Mouse (Mus musculus) hindbrain, embryonic 13.5 days (tissue): ENCODE measurements at regions not wholly inside any gene's neighbourhood (a gene's known extent, or its start where the extent isn't known, plus 50 kb on each side); places are given as distances from the start of the nearest gene placed in this dataset.
"Not testable (repeated sequence)": the region's sequence is repeated elsewhere in the genome, so short reads cannot be mapped to it uniquely, and the experiment has no call there.

Experiments
- ATAC-seq: fragments of 200-750 bp; cut with Nextera tagmentation; 2 replicates; pipeline ENCODE4 v1.8.0; 2017; ENCODE audit warnings: moderate TSS enrichment; ENCODE audit not compliant: low FRiP score
- H3K27ac ChIP-seq: fragments of 300-500 bp; sonication (generic); 2 replicates; pipeline ENCODE4 v1.5.1; 2015; ENCODE audit warnings: inconsistent platforms, mild to moderate bottlenecking, moderate library complexity
- H3K27me3 ChIP-seq: fragments of 300-500 bp; sonication (generic); 2 replicates; pipeline ENCODE4 v1.6.1; 2015; ENCODE audit warnings: mild to moderate bottlenecking, inconsistent platforms
- H3K36me3 ChIP-seq: fragments of 300-500 bp; sonication (generic); 2 replicates; pipeline ENCODE4 v1.6.1; 2015; ENCODE audit warnings: mild to moderate bottlenecking, inconsistent platforms
- H3K4me1 ChIP-seq: fragments of 300-500 bp; sonication (generic); replicated peaks from 2 replicates; pipeline ENCODE4 v1.6.1; 2015; ENCODE audit warnings: inconsistent platforms
- H3K4me2 ChIP-seq: fragments of 300-500 bp; sonication (generic); 2 replicates; pipeline ENCODE4 v1.6.1; 2015; ENCODE audit warnings: inconsistent platforms, mild to moderate bottlenecking, moderate library complexity
- H3K4me3 ChIP-seq: fragments of 300-500 bp; sonication (generic); 2 replicates; pipeline ENCODE4 v1.5.1; 2015; ENCODE audit warnings: mild to moderate bottlenecking, inconsistent platforms
- H3K9ac ChIP-seq: fragments of 300-500 bp; sonication (generic); 2 replicates; pipeline ENCODE4 v1.6.1; 2015; ENCODE audit warnings: mild to moderate bottlenecking, inconsistent platforms
- H3K9me3 ChIP-seq: fragments of 300-500 bp; sonication (generic); 2 replicates; pipeline ENCODE4 v1.6.1; 2016; ENCODE audit warnings: inconsistent platforms
- WGBS: fragments of 180-500 bp; shearing (Covaris S2); methylation state at CpG from one replicate; pipeline ENCODE4 v1.1.7; 2015; 5-methylcytosine and 5-hydroxymethylcytosine counted together

DNA sequence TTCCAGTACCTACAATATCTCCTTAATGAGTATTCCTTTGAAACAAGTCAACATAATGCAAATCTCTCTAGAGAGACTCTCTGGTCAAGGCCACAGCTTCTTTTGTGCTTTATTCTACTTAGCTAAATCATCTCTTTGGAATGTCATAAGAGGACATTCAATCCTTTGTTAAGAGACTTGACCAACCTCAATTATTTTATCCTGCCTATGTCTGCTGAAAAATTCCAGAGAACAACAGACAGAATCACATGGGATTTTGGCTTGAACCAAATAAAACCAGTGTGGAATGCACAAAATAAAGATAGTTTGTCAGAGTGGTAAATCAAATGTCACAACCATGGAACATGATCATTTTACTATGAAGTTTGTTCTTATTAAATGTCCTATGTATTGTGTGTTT lies 3557.8 kb downstream of the 9330182O14Rik start:
- not testable (repeated sequence) for H3K27me3 ChIP-seq, H3K9ac ChIP-seq, H3K27ac ChIP-seq, H3K4me3 ChIP-seq, H3K4me1 ChIP-seq, H3K9me3 ChIP-seq, H3K4me2 ChIP-seq, ATAC-seq, H3K36me3 ChIP-seq

DNA sequence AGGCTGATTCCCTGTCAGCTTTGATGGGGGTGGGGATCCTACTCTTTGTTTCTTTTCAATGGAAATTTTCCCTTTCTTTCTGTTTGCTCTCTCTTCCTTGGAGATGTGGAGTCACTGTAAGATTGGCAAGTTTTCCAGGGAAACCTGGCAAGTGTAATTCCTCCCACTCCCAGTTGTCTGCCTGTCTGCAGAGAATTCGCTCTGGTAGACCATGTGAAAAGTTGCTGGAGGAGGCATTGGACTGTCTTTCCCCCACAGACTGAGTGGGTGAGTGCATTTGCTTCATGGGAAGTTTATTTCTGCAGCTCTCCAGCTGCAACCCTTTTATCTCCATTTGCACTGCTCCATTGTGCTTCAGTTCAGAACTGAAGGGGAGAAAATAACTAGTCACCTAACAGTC lies 3561.3 kb downstream of the 9330182O14Rik start:
- Histone ChIP-seq H3K27me3 (no peaks in the 10 kb centered on the region), H3K4me1 (no peaks in the 10 kb centered on the region), H3K4me3 (no peak overlapping the region), H3K27ac (no peak overlapping the region), H3K9me3 (no peaks in the 10 kb centered on the region), H3K9ac (no peak overlapping the region), H3K36me3 (no peaks in the 10 kb centered on the region), H3K4me2 (no peak overlapping the region)
- no peak for ATAC-seq
- 41% methylated on average over 1 of the region's 1 CpGs for WGBS

DNA sequence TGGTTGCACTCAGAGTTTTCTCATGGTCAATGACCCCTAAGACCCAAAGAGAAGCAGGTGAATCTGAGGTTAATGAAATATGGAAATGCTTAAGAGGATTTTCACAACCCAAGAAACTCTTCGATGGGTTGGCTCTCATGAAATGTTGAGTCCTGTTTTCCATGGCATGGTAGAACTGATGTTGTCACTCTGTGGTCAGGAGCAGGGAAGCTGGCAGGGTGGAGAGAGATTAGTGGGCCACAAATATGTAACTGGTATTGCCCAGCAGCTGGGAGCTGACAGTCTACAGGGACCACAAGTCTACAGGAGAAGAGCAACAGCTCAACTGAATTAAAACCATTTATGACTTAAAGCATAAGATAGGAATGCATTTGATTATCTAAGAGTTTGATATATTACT lies 3582.9 kb downstream of the 9330182O14Rik start:
- Histone ChIP-seq H3K4me1 (no peaks in the 10 kb centered on the region), H3K4me3 (no peak overlapping the region), H3K9ac (no peak overlapping the region), H3K27ac (no peak overlapping the region), H3K27me3 (no peaks in the 10 kb centered on the region), H3K4me2 (no peak overlapping the region), H3K9me3 (no peaks in the 10 kb centered on the region), H3K36me3 (no peaks in the 10 kb centered on the region)
- 96% methylated on average over 1 of the region's 1 CpGs for WGBS
- ATAC-seq, result no peak

DNA sequence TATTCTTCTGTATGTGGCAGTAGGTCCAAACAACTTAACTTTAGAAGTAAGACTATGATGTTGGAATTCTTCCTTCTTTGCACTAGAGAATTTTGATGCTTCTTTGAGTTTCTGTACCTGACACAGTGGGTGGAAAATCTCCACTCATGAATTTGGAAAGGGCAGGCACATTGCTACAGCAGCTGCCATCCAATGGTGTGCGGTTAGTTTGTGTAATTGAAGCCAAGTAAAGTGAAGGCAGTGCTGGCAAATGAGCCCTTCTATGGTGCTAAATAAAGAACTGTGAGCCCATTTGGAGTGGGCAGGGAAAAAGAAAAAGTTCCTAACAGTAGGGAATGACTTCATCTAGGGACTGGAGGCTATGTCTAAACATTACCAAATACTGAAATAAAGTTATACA lies 3583.4 kb downstream of the 9330182O14Rik start:
- no peaks in the 10 kb centered on the region for H3K9me3 ChIP-seq
- H3K4me3 ChIP-seq, result no peak overlapping the region
- H3K9ac ChIP-seq, result no peak overlapping the region
- no peak overlapping the region for H3K4me2 ChIP-seq
- H3K27me3 ChIP-seq, result no peaks in the 10 kb centered on the region
- ATAC-seq, result no peak
- no peak overlapping the region for H3K27ac ChIP-seq
- WGBS, result 95% methylated on average over 1 of the region's 1 CpGs
- no peaks in the 10 kb centered on the region for H3K36me3 ChIP-seq
- H3K4me1 ChIP-seq, result no peaks in the 10 kb centered on the region

DNA sequence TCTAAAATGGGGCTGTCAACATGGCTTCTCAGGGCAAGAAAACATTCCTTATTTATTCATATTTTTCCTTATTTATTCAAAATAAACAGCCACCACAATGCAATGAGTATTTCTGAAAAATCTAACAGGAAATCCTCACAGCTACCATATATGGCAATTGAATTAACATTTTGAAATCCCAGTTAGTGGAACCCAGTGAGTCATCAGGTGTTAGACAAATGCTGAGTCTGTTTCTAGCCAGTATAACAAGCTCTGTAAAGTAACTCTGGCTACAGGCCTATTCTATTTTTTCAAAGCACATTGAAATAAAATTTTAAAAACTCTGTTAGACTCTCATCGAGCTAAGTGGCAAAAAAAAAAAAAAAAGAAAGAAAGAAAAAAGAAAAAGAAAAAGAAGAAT lies 3586.8 kb downstream of the 9330182O14Rik start:
- Histone ChIP-seq H3K9me3 (no peaks in the 10 kb centered on the region), H3K27ac (no peak overlapping the region), H3K27me3 (no peaks in the 10 kb centered on the region), H3K36me3 (no peaks in the 10 kb centered on the region), H3K9ac (no peak overlapping the region), H3K4me3 (no peak overlapping the region), H3K4me2 (no peak overlapping the region), H3K4me1 (no peaks in the 10 kb centered on the region)
- 75% methylated on average over 1 of the region's 1 CpGs for WGBS
- no peak for ATAC-seq

DNA sequence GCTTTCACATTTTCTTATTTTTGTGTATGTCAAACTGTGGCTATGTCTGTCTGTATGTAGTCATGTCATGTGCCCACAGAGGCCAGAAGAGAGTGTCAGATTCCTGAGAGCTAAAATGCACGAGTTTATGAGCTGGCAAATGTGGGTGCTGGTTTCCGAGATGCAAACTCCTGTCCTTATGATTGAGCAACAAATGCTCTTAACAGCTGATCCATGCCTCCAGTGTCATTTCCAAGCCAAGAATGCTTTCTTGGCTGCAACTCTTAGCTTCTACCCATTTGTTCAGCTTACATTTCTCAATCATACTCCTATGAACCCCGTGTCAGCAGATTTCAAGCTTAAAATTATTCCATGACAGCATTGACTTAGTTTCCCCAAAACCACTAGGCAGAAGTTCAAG lies 3601.5 kb downstream of the 9330182O14Rik start:
- no peak overlapping the region for H3K4me2 ChIP-seq
- H3K4me1 ChIP-seq, result no peaks in the 10 kb centered on the region
- no peak overlapping the region for H3K9ac ChIP-seq
- H3K4me3 ChIP-seq, result no peak overlapping the region
- H3K27me3 ChIP-seq, result no peaks in the 10 kb centered on the region
- ATAC-seq, result no peak
- no peaks in the 10 kb centered on the region for H3K36me3 ChIP-seq
- H3K9me3 ChIP-seq, result no peaks in the 10 kb centered on the region
- 87% methylated on average over 3 of the region's 3 CpGs for WGBS
- no peak overlapping the region for H3K27ac ChIP-seq

DNA sequence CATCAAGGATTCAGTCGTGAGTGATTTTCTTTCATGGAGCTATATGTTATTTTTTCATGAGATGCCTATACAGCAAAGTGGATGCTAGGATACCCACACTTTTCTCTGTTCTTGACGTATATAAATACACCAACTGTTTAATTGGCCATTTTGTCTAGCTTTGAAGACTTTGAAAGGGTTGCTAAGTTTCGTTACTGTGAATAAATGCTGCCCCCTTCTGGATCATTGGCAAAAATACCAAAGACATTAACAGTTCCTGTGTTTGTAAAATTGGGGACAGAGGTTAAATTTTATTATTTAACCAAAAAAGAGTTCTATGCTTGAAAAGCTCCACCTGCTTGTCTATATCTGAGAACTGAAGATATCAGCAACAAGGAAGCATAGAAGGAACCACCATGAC lies 3624.1 kb downstream of the 9330182O14Rik start:
- no peaks in the 10 kb centered on the region for H3K27me3 ChIP-seq
- H3K4me1 ChIP-seq, result no peaks in the 10 kb centered on the region
- H3K9me3 ChIP-seq, result no peaks in the 10 kb centered on the region
- H3K4me2 ChIP-seq, result no peak overlapping the region
- no peaks in the 10 kb centered on the region for H3K36me3 ChIP-seq
- H3K4me3 ChIP-seq, result no peak overlapping the region
- no peak overlapping the region for H3K27ac ChIP-seq
- H3K9ac ChIP-seq, result no peak overlapping the region
- WGBS, result 27% methylated on average over 3 of the region's 3 CpGs
- no peak for ATAC-seq

DNA sequence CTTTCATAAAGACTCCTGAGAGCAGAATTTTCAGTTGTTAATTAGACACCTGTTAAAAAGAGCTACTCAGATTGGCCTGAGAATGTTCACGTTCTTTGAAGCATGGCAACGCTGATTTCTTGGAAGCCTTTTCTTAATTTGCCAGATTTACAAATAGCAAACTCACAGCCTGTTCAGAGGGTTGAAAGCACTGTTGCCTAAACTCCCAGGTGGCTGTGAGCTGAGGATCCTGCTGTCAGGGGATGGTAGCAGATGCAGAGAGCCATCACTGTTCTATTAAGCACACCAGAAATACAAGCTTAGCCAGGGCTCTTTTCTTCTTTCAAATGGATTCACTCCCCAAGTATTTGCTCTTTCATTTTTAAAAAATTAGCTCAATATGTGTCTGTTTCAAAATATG lies 3630.4 kb downstream of the 9330182O14Rik start:
- no peaks in the 10 kb centered on the region for H3K4me1 ChIP-seq
- WGBS, result 78% methylated on average over 2 of the region's 2 CpGs
- no peak for ATAC-seq

DNA sequence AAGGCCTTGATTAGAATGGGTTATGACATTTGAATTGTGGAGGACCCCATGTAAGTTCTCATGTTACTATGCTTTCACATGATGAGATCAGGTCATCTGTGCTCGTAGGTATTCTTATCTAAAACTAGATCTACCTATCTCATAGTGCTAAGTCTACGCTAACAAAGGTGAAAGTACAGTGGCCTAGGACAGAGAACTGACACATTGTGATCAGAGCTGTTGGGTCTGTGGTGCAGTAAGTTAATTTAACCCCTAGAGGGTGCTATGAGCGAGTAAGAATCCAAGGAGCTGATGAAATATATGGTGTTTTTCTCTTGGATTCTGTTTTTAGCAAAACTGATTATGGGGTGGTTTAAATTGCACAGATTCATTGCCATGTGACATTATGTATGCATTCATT lies 3638.6 kb downstream of the 9330182O14Rik start:
- ATAC-seq, result no peak; the same call in 1 of the 2 replicates
- no peaks in the 10 kb centered on the region for H3K4me1 ChIP-seq

More for the DNA sequence above, 3630.4 kb downstream of the 9330182O14Rik start:
- no peak overlapping the region for H3K9ac ChIP-seq
- H3K36me3 ChIP-seq, result no peaks in the 10 kb centered on the region
- H3K27ac ChIP-seq, result no peak overlapping the region
- H3K27me3 ChIP-seq, result no peaks in the 10 kb centered on the region
- no peaks in the 10 kb centered on the region for H3K9me3 ChIP-seq
- H3K4me3 ChIP-seq, result no peak overlapping the region
- H3K4me2 ChIP-seq, result no peak overlapping the region

DNA sequence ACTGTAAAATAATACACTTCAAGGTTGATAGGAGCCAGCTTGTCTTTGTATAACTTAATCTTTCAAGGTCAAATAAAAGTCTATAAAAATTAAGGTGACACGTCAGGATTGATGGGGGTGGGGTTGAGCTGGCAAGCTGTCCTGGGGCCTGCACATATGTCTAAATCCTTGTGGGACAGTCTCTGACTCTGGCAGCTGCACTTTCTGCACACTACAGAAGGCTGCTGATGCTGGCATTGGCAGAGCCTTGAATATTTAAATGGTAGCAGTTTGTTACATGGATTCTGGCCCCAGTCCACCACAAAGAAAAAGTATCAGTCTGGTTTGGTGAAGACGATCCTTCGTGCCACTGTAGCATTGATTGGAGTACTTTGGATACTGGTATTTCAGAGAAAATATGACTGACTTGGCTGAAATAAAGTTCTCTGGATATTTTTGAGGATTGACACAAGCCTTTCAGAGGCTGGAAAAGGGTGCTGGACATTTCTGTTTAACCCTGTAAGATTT lies 3648.0 kb downstream of the 9330182O14Rik start:
- H3K4me2 ChIP-seq, H3K36me3 ChIP-seq, H3K9ac ChIP-seq, H3K4me1 ChIP-seq, H3K4me3 ChIP-seq, ATAC-seq, H3K27ac ChIP-seq, H3K27me3 ChIP-seq, H3K9me3 ChIP-seq: not testable (repeated sequence)
- WGBS, result 82% methylated on average over 3 of the region's 3 CpGs

More for the DNA sequence above, 3638.6 kb downstream of the 9330182O14Rik start:
- Histone ChIP-seq H3K4me2 (no peak overlapping the region), H3K9ac (no peak overlapping the region), H3K9me3 (no peaks in the 10 kb centered on the region), H3K27ac (no peak overlapping the region), H3K36me3 (no peaks in the 10 kb centered on the region), H3K27me3 (no peaks in the 10 kb centered on the region), H3K4me3 (no peak overlapping the region)
- 36% methylated on average over 3 of the region's 3 CpGs for WGBS

DNA sequence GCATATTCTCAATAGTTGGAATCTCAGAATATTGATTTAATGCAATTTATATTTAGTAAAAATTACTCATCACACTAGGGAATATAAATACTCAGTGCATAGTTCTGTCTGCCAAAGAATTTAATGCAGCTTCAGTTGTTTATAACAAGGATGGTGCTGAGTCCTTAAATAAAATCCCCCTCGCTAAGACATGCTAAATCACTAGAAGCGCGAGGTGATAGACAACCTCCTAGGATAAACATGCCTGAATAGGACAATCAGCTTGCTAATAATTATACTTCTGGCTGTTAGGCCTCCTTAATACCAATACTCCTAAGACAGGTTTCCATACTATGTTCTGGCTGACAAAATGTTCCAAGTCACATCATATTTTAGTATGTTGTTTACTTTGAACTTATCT lies 3650.0 kb downstream of the 9330182O14Rik start:
- no peaks in the 10 kb centered on the region for H3K9me3 ChIP-seq
- H3K4me2 ChIP-seq, result no peak overlapping the region
- H3K36me3 ChIP-seq, result no peaks in the 10 kb centered on the region
- no peaks in the 10 kb centered on the region for H3K27me3 ChIP-seq
- WGBS, result 89% methylated on average over 3 of the region's 3 CpGs
- H3K4me1 ChIP-seq, result no peaks in the 10 kb centered on the region
- ATAC-seq, result no peak
- no peak overlapping the region for H3K4me3 ChIP-seq
- H3K27ac ChIP-seq, result no peak overlapping the region
- no peak overlapping the region for H3K9ac ChIP-seq

DNA sequence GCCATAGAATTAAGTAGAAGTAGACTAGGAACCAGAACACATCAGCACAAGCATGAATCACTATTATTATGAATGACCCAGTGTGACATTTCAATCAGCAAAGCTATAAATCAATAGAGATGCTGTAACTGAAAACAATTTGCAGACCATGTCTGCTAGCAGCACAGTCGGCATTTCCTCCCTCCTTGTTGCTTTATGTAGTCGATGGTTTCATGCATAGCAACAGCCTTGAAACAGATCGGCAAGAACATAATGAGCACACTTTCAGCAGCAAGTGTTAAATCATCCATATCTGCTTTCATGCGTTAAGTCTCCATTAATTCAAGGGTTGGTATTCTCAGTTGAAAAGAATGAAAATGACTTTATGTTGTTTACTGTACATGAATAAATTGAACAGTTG lies 3669.2 kb downstream of the 9330182O14Rik start:
- Histone ChIP-seq H3K27ac (peak overlapping the region; percentile 10; the same call in 1 of the 2 replicates), H3K9ac (no peak overlapping the region), H3K9me3 (no peaks in the 10 kb centered on the region), H3K4me3 (no peak overlapping the region), H3K4me2 (no peak overlapping the region), H3K27me3 (no peaks in the 10 kb centered on the region), H3K36me3 (no peaks in the 10 kb centered on the region), H3K4me1 (0 out of 2 replicates have a peak, but pooled peaks cover 3% of the 10 kb centered on the region)
- 31% methylated on average over 4 of the region's 4 CpGs for WGBS
- ATAC-seq, result peak; percentile 61
